Mouse (Mus musculus) left cerebral cortex, adult 2 months (tissue): ENCODE data around the gene Nbr1. TPM values are rescaled to one million over a fixed set of nuclear protein-coding genes. Genes with fewer than 3 reads are reported as not detected.
"Not testable (repeated sequence)": the region's sequence is repeated elsewhere in the genome, so short reads cannot be mapped to it uniquely, and the experiment has no call there.

ENCODE experiments used
- DNase-seq, 2 experiments: peaks; one replicate each; pipeline ENCODE4 v3.0.0; 2021 to 2022; ENCODE audit warnings: low spot score in 2 of 2, mixed read lengths in 1 of 2; ENCODE audit errors: extremely low spot score in 1 of 2
- H3K27ac ChIP-seq: fragments of 200-600 bp; 2 replicates; pipeline ENCODE4 v1.8.1; 2022
- H3K4me3 ChIP-seq: fragments of 200-600 bp; 2 replicates; pipeline ENCODE4 v1.8.1; 2022
- CTCF ChIP-seq: fragments of 200-600 bp; IDR thresholded peaks from 2 replicates; pipeline ENCODE4 v1.8.1; 2022; ENCODE audit warnings: antibody characterized with exemption, mild to moderate bottlenecking, moderate library complexity
- intact Hi-C: fragments of 180-260 bp; cut with DNase I; formaldehyde crosslinking; loops from one replicate; pipeline ENCODE4 v1.15.1; 2025
- total RNA-seq, 2 experiments: library from RNA; stranded (reverse); gene quantifications; 2 replicates each; pipeline ENCODE4 v1.2.3; 2021

The Nbr1 gene
- total RNA-seq, 2 experiments from 2014 or later = 136 to 137 TPM

GRCm38 (mm10) chr11:101614116-101614515, 62.2 kb downstream of the Nbr1 start:
- DNase-seq = no peak
- intact Hi-C loops = no loop called here
- no peak overlapping the region for H3K27ac ChIP-seq
- H3K4me3 ChIP-seq = no peak overlapping the region
- TF ChIP-seq CTCF = no peak

- Histone ChIP-seq H3K4me3 (no peak overlapping the region), H3K27ac (no peak overlapping the region)
- DNase-seq = no peak
- no peak for TF ChIP-seq CTCF
- intact Hi-C loops = no loop called here
Observed at GRCm38 (mm10) chr11:101615380-101615779, 63.4 kb downstream of the Nbr1 start.

- Histone ChIP-seq H3K4me3 (no peak overlapping the region), H3K27ac (no peak overlapping the region)
- DNase-seq = no peak
- intact Hi-C loops = no loop called here
- no peak for TF ChIP-seq CTCF
Observed at GRCm38 (mm10) chr11:101616104-101616503, 64.2 kb downstream of the Nbr1 start.

GRCm38 (mm10) chr11:101616948-101617767, 65.2 kb downstream of the Nbr1 start:
- Histone ChIP-seq H3K27ac (no peak overlapping the region), H3K4me3 (no peak overlapping the region)
- no peak for DNase-seq
- no peak for TF ChIP-seq CTCF
- intact Hi-C loops = no loop called here

GRCm38 (mm10) chr11:101617849-101618248, 65.9 kb downstream of the Nbr1 start:
- intact Hi-C loops = no loop called here
- no peak overlapping the region for H3K4me3 ChIP-seq
- no peak overlapping the region for H3K27ac ChIP-seq
- no peak for TF ChIP-seq CTCF
- DNase-seq = no peak

GRCm38 (mm10) chr11:101618596-101618995, 66.6 kb downstream of the Nbr1 start:
- intact Hi-C loops = no loop called here

GRCm38 (mm10) chr11:101620022-101620655, 68.2 kb downstream of the Nbr1 start:
- DNase-seq, H3K4me3 ChIP-seq, H3K27ac ChIP-seq, intact Hi-C loops: not testable (repeated sequence)

More at GRCm38 (mm10) chr11:101618596-101618995, 66.6 kb downstream of the Nbr1 start:
- no peak overlapping the region for H3K4me3 ChIP-seq
- no peak for TF ChIP-seq CTCF
- no peak for DNase-seq
- no peak overlapping the region for H3K27ac ChIP-seq

- Histone ChIP-seq H3K4me3 (peak overlapping the region; percentile 54), H3K27ac (peak overlapping the region; percentile 83)
- no peak for DNase-seq
- no peak for TF ChIP-seq CTCF
- intact Hi-C loops = no loop called here
Observed at GRCm38 (mm10) chr11:101626649-101626994, 74.7 kb downstream of the Nbr1 start.

- no peak for TF ChIP-seq CTCF
- intact Hi-C loops = no loop called here
- peak; percentile 70 to 78 for DNase-seq
- Histone ChIP-seq H3K4me3 (peak within 1 kb of the TSS; percentile 68), H3K27ac (peak within 1 kb of the TSS; percentile 83)
Observed at GRCm38 (mm10) chr11:101626995-101627856, 75.3 kb downstream of the Nbr1 start, which contains the start of gene Rdm1. TSS of gene Rdm1 (plus strand) at chr11:101627195.

GRCm38 (mm10) chr11:101627857-101628559, 76.1 kb downstream of the Nbr1 start:
- intact Hi-C loops = no loop called here
- DNase-seq = peak; percentile 67 to 75
- TF ChIP-seq CTCF = no peak; the same call in 1 of the 2 replicates
- Histone ChIP-seq H3K27ac (peak overlapping the region; percentile 83), H3K4me3 (peak overlapping the region; percentile 68)

GRCm38 (mm10) chr11:101628733-101629417, 76.9 kb downstream of the Nbr1 start:
- DNase-seq, H3K27ac ChIP-seq, intact Hi-C loops: not testable (repeated sequence)
- peak overlapping the region; percentile 68; the same call in 1 of the 2 replicates for H3K4me3 ChIP-seq

Other genes with a start within 250 kb of the Nbr1 start
- gene Becn1, start 249.9 kb upstream of the Nbr1 start, total RNA-seq = 100 to 1,000 TPM; 210 to 218 TPM
- gene Psme3, start 235.9 kb upstream of the Nbr1 start, total RNA-seq = 100 to 1,000 TPM; 125 to 132 TPM
- 1 to 10 TPM; 7.2 to 9.4 TPM for gene Aoc2, start 227.1 kb upstream of the Nbr1 start, total RNA-seq
- gene Aoc3, start 221.5 kb upstream of the Nbr1 start, total RNA-seq = under 1 TPM; 0.63 TPM
- gene G6pc, start 184.6 kb upstream of the Nbr1 start, total RNA-seq = not detected
- 10 to 100 TPM; 43.8 to 47.1 TPM for gene Aarsd1, start 134.5 kb upstream of the Nbr1 start, total RNA-seq
- gene Gm27029, start 127.4 kb upstream of the Nbr1 start, total RNA-seq = 1 to 10 TPM; 7.1 to 9.9 TPM
- gene Rundc1, start 127.1 kb upstream of the Nbr1 start, total RNA-seq = 10 to 100 TPM; 37.2 to 44.0 TPM
- 1 to 10 TPM; 2.3 to 4.2 TPM for gene Ptges3l, start 126.8 kb upstream of the Nbr1 start, total RNA-seq
- gene Rpl27, start 109.9 kb upstream of the Nbr1 start, total RNA-seq = 10 to 100 TPM; 31.5 to 34.7 TPM
- 1 to 10 TPM; 2.4 to 3.2 TPM for gene Ifi35, start 103.7 kb upstream of the Nbr1 start, total RNA-seq
- 100 to 1,000 TPM; 141 to 159 TPM for gene Rnd2, start 87.2 kb upstream of the Nbr1 start, total RNA-seq
- gene Vat1, start 85.9 kb upstream of the Nbr1 start, total RNA-seq = 10 to 100 TPM; 33.4 to 36.8 TPM
- under 1 TPM; 0.61 to 0.70 TPM for gene Brca1, start 194 bp upstream of the Nbr1 start, total RNA-seq
- gene Tmem106a, start 30.1 kb downstream of the Nbr1 start, total RNA-seq = 1 to 10 TPM; 1.3 to 1.9 TPM
- gene Gm11634, start 47.1 kb downstream of the Nbr1 start, total RNA-seq = not detected
- gene Rdm1, start 75.0 kb downstream of the Nbr1 start, total RNA-seq = 1 to 10 TPM; 7.8 to 9.5 TPM
- 10 to 100 TPM; 33.5 to 50.4 TPM for gene Arl4d, start 113.4 kb downstream of the Nbr1 start, total RNA-seq
- gene Dhx8, start 180.8 kb downstream of the Nbr1 start, total RNA-seq = 10 to 100 TPM; 36.8 to 39.3 TPM
- 10 to 100 TPM; 14.1 to 18.6 TPM for gene Etv4, start 233.2 kb downstream of the Nbr1 start, total RNA-seq